Mouse (Mus musculus): ENCODE measurements around the gene Ttyh3.

GRCm38 (mm10) chr5:140680051-140680450 is 31.2 kb upstream of the Ttyh3 start:
- no peak for TF ChIP-seq CTCF (IDR thresholded peaks at IDR 0.05; ENCODE audit: control insufficient read depth, insufficient read depth, low read length)
- no peak for TF ChIP-seq POLR2A (IDR thresholded peaks at IDR 0.05; ENCODE audit: borderline replicate concordance, control insufficient read depth, low read depth, low read length)
